Mouse (Mus musculus) kidney, adult 9 months (tissue): ENCODE results near the gene Safb.
"Not testable (repeated sequence)": the region's sequence is repeated elsewhere in the genome, so short reads cannot be mapped to it uniquely, and the experiment has no call there.

ENCODE experiments used
- DNase-seq: peaks from one replicate; pipeline ENCODE4 v3.0.0; 2022

The Safb gene

GRCm38 (mm10) chr17:56611861-56612564, 27.4 kb downstream of the Safb start:
- peak; percentile 53 for DNase-seq

GRCm38 (mm10) chr17:56612565-56612939, 27.9 kb downstream of the Safb start:
- DNase-seq, result not testable (repeated sequence)

DNA sequence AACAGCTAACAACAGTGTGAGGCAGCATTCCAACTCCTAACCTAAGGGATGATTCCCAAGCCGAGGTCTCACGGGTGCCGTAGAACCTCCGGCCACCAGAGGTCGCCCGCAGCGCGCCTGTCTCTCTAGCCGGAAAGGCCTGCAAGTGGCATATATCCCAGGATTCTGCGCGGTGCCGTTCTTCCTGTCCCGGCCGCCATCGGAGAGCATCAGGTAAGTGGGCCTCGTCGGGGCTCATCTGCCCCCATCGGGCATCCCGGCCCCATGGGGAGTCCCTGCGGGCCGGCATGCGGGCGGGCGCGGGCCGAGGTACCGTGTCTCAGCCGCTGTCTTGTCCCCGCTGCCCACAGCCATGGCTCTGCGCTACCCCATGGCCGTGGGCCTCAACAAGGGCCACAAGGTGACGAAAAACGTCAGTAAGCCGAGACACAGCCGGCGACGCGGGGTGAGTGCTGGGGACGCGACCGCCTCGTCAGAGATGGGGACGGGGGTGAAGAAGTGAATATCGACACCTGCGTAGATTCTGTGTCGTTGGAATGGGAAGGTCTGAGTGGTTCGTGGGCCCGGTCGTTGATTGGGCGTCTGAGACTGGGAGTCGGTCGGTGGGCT, 28.7 kb downstream of the Safb start, which contains the start of gene Rpl36:
Rpl36 (plus strand) TSS at position 181 of the 609 bp plus-strand sequence.
- peak; percentile 98 for DNase-seq

GRCm38 (mm10) chr17:56613893-56614292, 29.3 kb downstream of the Safb start:
- not testable (repeated sequence) for DNase-seq

DNA sequence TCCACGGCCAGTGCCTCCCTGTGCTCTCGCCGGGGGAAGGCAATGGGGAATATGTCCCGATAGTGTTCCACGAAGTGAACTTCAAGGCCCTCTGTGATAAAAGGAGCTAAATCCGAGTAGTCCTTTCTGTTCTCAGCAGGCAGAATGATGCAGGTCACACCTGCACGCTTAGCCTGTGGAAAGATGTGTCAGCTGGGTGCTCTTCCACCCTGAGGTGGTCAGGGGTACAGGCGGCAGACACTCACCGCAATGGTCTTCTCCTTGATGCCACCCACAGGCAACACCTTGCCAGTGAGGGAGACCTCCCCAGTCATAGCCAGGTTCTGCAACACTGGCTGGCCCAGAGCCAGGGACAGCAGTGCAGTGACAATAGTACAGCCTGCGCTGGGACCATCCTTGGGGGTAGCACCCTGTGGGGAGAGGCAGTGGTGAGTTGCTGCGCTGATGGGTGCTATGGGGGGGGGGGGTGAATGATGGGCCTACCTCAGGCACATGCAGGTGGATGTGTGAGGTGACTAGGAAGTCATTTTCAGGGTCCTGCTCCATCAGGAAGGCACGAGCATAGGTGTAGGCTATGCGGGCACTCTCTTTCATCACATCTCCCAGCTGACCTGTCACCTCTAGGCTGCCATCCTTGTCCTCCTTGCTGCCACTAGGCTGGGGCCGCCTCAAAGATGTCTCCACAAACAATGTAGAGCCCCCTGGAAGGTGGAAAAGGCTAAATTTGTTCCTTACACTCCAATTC, 29.9 kb downstream of the Safb start:
- no peak for DNase-seq

GRCm38 (mm10) chr17:56615136-56615784, 30.6 kb downstream of the Safb start:
- no peak for DNase-seq

DNA sequence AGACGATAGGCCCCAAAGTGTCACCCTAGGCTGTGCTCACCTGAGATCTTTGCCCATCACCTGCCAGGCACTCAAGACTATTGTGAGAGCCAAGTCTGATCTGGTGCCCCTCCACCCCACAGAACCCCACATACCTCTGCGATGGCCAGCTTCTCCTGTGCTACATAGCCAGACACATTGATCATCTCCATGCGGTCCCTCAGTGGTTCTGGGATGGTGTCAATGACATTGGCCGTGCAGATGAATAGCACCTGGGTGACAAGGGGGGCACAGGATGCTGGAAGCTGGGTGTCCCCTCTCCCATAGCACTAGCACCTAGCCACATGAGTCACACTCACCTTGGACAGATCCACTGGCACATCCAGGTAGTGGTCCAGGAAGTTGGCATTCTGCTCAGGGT, 31.2 kb downstream of the Safb start:
- no peak for DNase-seq

DNA sequence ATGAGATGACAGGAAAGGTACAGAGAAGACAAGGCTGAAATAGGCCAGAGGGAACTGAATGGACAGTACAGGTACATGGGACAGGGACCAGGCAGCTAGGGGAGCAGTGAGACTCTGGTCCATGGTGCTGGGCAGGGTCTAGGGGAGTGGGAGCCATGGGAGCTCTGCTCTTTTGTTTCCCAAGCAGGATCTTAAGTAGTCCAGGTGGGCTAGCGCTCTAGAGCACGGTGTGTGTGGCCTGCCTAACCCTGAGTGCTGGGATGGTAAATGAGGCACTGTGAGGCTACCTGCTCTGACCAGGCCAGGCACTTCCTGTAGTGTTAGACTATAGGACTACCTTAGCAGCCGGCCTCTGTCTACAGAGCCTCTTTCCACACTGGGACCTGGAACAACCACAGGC, 32.1 kb downstream of the Safb start:
- no peak for DNase-seq

DNA sequence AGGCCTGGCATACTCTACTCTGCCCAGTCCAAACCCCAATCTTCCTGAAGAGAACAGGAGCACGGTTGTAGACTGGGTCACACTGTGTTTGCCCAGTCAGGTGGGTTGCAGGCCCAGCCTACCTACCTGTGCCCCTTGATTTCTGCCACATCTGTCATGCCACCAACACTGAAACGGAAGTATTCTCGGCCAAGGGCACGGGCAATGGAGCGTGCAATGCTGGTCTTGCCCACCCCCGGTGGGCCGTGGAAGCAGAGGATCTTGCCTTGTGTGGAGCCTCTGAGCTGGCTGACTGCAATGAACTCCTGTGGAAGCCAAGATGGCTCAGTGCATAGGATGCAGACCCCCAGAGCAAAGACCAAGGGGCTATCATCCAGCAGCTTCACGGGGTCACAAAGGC, 33.0 kb downstream of the Safb start:
- no peak for DNase-seq

GRCm38 (mm10) chr17:56625495-56625894, 40.9 kb downstream of the Safb start:
- DNase-seq, result no peak

DNA sequence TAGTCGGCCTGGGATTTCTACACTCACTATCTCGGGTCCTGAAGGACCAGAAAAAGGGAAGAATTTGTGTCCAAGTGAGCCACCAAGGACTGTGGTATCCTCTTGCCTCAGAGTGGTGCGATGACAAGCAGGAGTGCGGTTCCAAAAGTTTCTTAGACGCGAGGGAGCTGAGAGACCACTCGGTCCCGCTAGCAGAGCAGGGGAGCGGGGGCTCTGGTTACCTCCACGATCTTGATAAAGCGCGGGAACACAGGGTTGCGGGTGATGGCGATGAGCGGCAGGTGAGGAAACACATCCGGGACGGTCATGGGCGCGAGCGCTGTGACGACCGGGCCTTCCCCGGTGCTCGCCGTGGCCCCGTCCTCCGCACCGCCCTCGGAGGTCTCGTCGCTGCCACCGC, 41.6 kb downstream of the Safb start:
- DNase-seq, result no peak

GRCm38 (mm10) chr17:56626754-56627470, 42.3 kb downstream of the Safb start, which contains the start of gene Lonp1:
Gene Lonp1, minus strand, starts transcription at chr17:56626887.
- DNase-seq, result peak; percentile 99

GRCm38 (mm10) chr17:56627530-56628277, 43.1 kb downstream of the Safb start, which contains the start of gene Catsperd:
Gene Catsperd, plus strand, starts transcription at chr17:56628143.
- DNase-seq, result peak; percentile 75

- not testable (repeated sequence) for DNase-seq
Observed at GRCm38 (mm10) chr17:56629800-56630781, 45.5 kb downstream of the Safb start.

GRCm38 (mm10) chr17:56631807-56632206, 47.2 kb downstream of the Safb start:
- DNase-seq, result no peak

- no peak for DNase-seq
Observed at GRCm38 (mm10) chr17:56634023-56634422, 49.4 kb downstream of the Safb start.

- no peak for DNase-seq
Observed at GRCm38 (mm10) chr17:56643237-56643636, 58.6 kb downstream of the Safb start.

- DNase-seq, result no peak
Observed at GRCm38 (mm10) chr17:56647546-56647945, 62.9 kb downstream of the Safb start.

- peak; percentile 29 for DNase-seq
Observed at GRCm38 (mm10) chr17:56651801-56652200, 67.2 kb downstream of the Safb start.

GRCm38 (mm10) chr17:56654771-56655170, 70.1 kb downstream of the Safb start:
- no peak for DNase-seq
